Mouse (Mus musculus) intestine, embryonic 14.5 days (tissue): Measurements from ENCODE around the gene Nif3l1. TPM values are rescaled to one million over a fixed set of nuclear protein-coding genes. Genes with fewer than 3 reads are reported as not detected.

Experiments
- ATAC-seq: fragments of 200-750 bp; cut with Nextera tagmentation; replicated peaks from 2 replicates; pipeline ENCODE4 v1.8.0; 2017; ENCODE audit warnings: low read depth, moderate number of reproducible peaks, moderate TSS enrichment, moderate library complexity; ENCODE audit not compliant: low FRiP score, low TSS enrichment
- DNase-seq: peaks from one replicate; pipeline ENCODE4 v3.0.0-alpha.2; 2018; ENCODE audit warnings: low spot score
- H3K27ac ChIP-seq: fragments of 300-500 bp; sonication (generic); 2 replicates; pipeline ENCODE4 v1.5.1; 2014; ENCODE audit warnings: low read depth, mild to moderate bottlenecking, control low read depth
- H3K27me3 ChIP-seq: fragments of 300-500 bp; sonication (generic); replicated peaks from 2 replicates; pipeline ENCODE4 v1.6.1; 2014; ENCODE audit warnings: low read length, control low read depth; ENCODE audit not compliant: control insufficient read depth, insufficient read depth
- H3K36me3 ChIP-seq: fragments of 300-500 bp; sonication (generic); 2 replicates; pipeline ENCODE4 v1.6.1; 2014; ENCODE audit warnings: low read length, control low read depth; ENCODE audit not compliant: control insufficient read depth, insufficient read depth
- H3K4me1 ChIP-seq: fragments of 300-500 bp; sonication (generic); replicated peaks from 2 replicates; pipeline ENCODE4 v1.6.1; 2014; ENCODE audit warnings: low read length, control low read depth, mixed read lengths; ENCODE audit not compliant: control insufficient read depth, insufficient read depth
- H3K4me2 ChIP-seq: fragments of 300-500 bp; sonication (generic); 2 replicates; pipeline ENCODE4 v1.6.1; 2014; ENCODE audit warnings: low read length
- H3K4me3 ChIP-seq: fragments of 300-500 bp; sonication (generic); 2 replicates; pipeline ENCODE4 v1.5.1; 2014; ENCODE audit warnings: low read depth, low read length, control low read depth, mixed read lengths
- H3K9ac ChIP-seq: fragments of 300-500 bp; sonication (generic); 2 replicates; pipeline ENCODE4 v1.6.1; 2014; ENCODE audit warnings: mild to moderate bottlenecking, low read length
- H3K9me3 ChIP-seq: fragments of 300-500 bp; sonication (generic); 2 replicates; pipeline ENCODE4 v1.6.1; 2016; ENCODE audit warnings: low read length, control low read depth; ENCODE audit not compliant: control insufficient read depth
- WGBS: fragments of 180-500 bp; shearing (Covaris S2); extraction: QIAGEN DNeasy Blood & Tissue Kit; methylation state at CpG from one replicate; pipeline ENCODE4 v1.1.7; 2014; 5-methylcytosine and 5-hydroxymethylcytosine counted together
- polyA plus RNA-seq: library from polyadenylated mRNA; unstranded; fragments of >200 nt; fragmentation: Nextera tagmentation; extraction: Ambion mirVana; gene quantifications from 2 replicates; pipeline ENCODE4 v1.2.1, GENCODE M21; 2014

The Nif3l1 gene
- polyA plus RNA-seq, 1 experiment from 2014 or later = 53.1 TPM

DNA sequence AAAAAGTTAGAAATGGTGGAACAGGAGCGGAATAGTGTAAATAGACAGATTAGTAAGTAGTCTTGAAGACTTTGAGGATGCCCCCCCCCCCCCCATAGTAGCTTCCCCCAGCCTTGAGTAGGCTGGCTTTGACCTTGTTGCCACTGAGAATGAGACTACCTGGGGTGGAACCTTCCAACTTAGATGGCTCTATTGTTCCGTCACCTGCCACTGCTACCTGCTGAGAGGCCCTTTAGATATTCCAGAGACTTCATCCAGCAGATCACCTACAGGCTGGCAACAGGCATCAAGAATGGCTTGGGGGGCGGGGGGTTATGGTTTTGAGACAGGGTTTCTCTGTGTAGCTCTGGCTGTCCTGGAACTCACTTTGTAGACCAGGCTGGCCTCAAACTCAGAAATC is 20.4 kb upstream of the Nif3l1 start:
- DNase-seq (no peak), ATAC-seq (no peak)
- no peak overlapping the region for H3K4me2 ChIP-seq
- H3K9me3 ChIP-seq = no peaks in the 10 kb centered on the region
- WGBS = 86% methylated on average over 3 of the region's 3 CpGs
- H3K4me1 ChIP-seq = peaks cover 13% of the 10 kb centered on the region; the same call in 1 of the 2 replicates
- H3K36me3 ChIP-seq = peaks cover 23% of the 10 kb centered on the region
- H3K27ac ChIP-seq = no peak overlapping the region
- H3K4me3 ChIP-seq = no peak overlapping the region; the same call in 1 of the 2 replicates
- no peak overlapping the region for H3K9ac ChIP-seq
- H3K27me3 ChIP-seq = no peaks in the 10 kb centered on the region

DNA sequence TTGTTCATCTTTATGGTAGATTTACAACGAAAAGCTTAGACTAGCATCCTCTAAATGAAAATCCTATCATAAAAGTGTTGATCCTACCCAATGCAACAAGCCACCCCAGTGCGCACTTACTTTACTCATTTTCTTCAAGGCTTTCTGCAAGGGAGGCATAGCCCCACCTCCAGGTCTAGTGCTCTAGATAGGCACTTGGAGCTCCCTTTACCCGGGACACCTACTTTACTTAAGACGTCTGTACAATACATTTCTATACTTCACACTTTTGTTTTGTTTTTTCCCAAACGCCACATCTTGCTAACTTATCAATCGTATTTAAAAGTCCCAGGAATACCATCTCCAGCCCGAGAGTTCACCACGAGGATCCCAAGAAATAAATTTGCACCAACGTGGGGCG is 260 bp upstream of the Nif3l1 start:
- ATAC-seq (no peak), DNase-seq (no peak)
- 9% methylated on average over 10 of the region's 10 CpGs for WGBS
- H3K36me3 ChIP-seq = peaks cover 41% of the 10 kb centered on the region
- H3K9me3 ChIP-seq = no peaks in the 10 kb centered on the region
- peak overlapping the region; percentile 61 for H3K4me3 ChIP-seq
- peaks cover 11% of the 10 kb centered on the region for H3K4me1 ChIP-seq
- H3K27ac ChIP-seq = peak overlapping the region; percentile 87
- H3K9ac ChIP-seq = peak overlapping the region; percentile 79
- no peaks in the 10 kb centered on the region for H3K27me3 ChIP-seq
- H3K4me2 ChIP-seq = peak overlapping the region; percentile 84

DNA sequence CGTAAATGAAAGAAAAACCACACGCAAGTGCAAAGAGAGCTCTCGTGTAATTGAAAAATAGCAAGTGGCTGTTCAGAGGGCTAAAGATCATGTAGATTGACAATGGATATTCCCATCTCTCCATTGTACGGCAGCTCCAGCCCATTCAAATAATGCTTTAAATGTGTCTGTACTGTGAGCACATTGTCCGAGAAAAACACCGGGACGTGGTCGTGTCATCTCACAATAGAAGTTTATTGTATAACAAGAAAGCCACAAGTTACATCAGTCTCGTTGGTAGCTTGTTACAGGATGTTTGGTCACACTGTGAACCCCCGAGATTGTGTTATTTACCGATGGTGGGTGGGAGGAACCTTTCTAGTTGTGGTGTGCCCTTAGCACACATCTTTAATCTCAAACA is 910 bp downstream of the Nif3l1 start:
- Histone ChIP-seq H3K27me3 (no peaks in the 10 kb centered on the region), H3K4me2 (peak overlapping the region; percentile 84), H3K4me3 (peak overlapping the region; percentile 61), H3K36me3 (peaks cover 37% of the 10 kb centered on the region), H3K9ac (peak overlapping the region; percentile 79), H3K4me1 (peaks cover 11% of the 10 kb centered on the region), H3K9me3 (no peaks in the 10 kb centered on the region), H3K27ac (peak overlapping the region; percentile 87)
- 13% methylated on average over 11 of the region's 11 CpGs for WGBS
- DNase-seq = no peak
- no peak for ATAC-seq

DNA sequence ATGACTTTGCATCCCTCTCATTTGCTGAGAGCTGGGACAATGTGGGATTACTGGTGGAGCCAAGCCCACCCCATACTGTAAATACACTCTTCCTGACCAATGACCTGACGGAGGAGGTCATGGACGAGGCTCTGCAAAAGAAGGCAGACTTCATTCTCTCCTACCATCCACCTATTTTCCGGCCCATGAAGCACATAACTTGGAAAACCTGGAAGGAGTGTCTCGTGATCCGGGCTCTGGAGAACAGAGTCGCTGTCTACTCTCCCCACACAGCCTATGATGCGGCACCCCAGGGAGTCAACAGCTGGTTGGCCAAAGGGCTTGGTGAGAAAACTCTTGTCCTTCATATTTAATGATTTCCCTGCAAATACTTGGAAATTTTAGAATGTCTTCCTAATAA is 2.8 kb downstream of the Nif3l1 start:
- Histone ChIP-seq H3K36me3 (peaks cover 37% of the 10 kb centered on the region), H3K4me2 (no peak overlapping the region), H3K9ac (no peak overlapping the region), H3K9me3 (no peaks in the 10 kb centered on the region), H3K27ac (no peak overlapping the region), H3K27me3 (no peaks in the 10 kb centered on the region), H3K4me3 (no peak overlapping the region), H3K4me1 (peaks cover 11% of the 10 kb centered on the region)
- DNase-seq (no peak), ATAC-seq (no peak)
- 88% methylated on average over 7 of the region's 7 CpGs for WGBS

DNA sequence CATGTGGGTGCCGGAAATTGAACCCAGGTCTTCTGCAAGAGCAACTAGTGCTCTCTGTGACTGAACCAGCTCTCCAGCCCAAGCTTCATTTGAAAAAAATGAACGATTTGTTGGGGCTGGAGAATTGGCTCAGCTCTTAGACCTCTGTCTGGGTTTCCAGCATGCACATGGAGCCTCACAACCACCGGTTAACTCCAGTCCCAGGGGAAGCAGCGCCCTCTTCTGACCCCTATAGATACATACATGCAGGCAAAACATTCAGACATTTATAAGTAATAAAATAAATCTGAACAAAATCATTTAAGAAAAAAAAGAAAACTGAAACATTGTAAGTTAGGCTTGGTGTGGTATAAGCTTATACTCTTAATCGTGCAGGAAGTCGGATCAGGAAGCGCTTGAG is 3.4 kb downstream of the Nif3l1 start:
- H3K36me3 ChIP-seq = peaks cover 41% of the 10 kb centered on the region
- no peak overlapping the region for H3K4me2 ChIP-seq
- H3K9me3 ChIP-seq = no peaks in the 10 kb centered on the region
- no peak overlapping the region for H3K4me3 ChIP-seq
- H3K4me1 ChIP-seq = peaks cover 11% of the 10 kb centered on the region
- no peak overlapping the region for H3K27ac ChIP-seq
- 85% methylated on average over 7 of the region's 7 CpGs for WGBS
- H3K27me3 ChIP-seq = no peaks in the 10 kb centered on the region
- DNase-seq = no peak
- no peak for ATAC-seq
- no peak overlapping the region for H3K9ac ChIP-seq

DNA sequence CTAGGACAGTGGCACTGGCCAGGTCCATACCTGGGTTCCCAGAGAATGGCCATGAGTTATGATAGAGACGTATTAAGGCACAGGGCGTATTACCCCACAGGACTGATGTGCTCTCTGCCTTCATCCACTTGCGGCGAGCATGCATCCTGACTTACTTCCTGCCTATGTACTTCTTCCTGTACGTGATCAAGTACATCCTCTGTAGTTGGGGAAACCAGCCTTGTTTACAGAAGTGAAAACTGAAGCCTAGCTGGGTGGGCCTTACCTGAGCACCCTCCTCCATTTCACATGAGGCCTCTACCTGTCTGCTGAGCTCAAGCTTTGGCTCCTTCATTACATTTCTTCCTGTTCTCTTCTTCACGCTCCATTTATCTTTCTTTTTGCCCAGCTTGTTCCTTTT is 9.4 kb downstream of the Nif3l1 start:
- DNase-seq (no peak), ATAC-seq (no peak)
- H3K27ac ChIP-seq = no peak overlapping the region
- H3K4me3 ChIP-seq = no peak overlapping the region
- H3K4me1 ChIP-seq = no peaks in the 10 kb centered on the region
- H3K27me3 ChIP-seq = no peaks in the 10 kb centered on the region
- no peak overlapping the region for H3K4me2 ChIP-seq
- WGBS = 86% methylated on average over 6 of the region's 6 CpGs
- H3K9ac ChIP-seq = no peak overlapping the region
- H3K36me3 ChIP-seq = peaks cover 83% of the 10 kb centered on the region
- H3K9me3 ChIP-seq = no peaks in the 10 kb centered on the region

DNA sequence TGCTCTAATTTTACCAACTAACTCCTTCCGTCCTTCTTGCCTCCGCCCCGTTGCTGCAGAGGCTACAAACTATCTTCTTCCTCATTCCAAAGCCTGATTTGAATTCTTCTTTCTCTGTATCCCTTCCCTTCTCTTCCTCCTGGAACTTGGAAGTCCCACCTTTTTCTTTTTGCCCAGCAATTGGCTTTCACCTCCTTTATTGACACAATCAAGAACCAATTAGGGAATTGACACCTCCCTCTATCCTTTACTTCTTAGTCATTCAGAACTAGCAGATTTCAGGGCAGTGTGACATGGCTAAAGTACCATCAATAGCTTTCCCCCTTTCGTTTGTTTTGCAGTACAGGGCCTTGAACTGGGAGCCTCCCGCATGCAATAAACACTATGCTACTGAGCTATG is 13.2 kb downstream of the Nif3l1 start:
- ATAC-seq = no peak
- no peak overlapping the region for H3K4me2 ChIP-seq
- WGBS = 80% methylated on average over 5 of the region's 5 CpGs
- H3K9ac ChIP-seq = no peak overlapping the region
- no peak overlapping the region for H3K27ac ChIP-seq
- H3K4me1 ChIP-seq = no peaks in the 10 kb centered on the region
- no peak overlapping the region for H3K4me3 ChIP-seq
- peaks cover 85% of the 10 kb centered on the region for H3K36me3 ChIP-seq
- H3K9me3 ChIP-seq = no peaks in the 10 kb centered on the region
- no peaks in the 10 kb centered on the region for H3K27me3 ChIP-seq
- DNase-seq = no peak

DNA sequence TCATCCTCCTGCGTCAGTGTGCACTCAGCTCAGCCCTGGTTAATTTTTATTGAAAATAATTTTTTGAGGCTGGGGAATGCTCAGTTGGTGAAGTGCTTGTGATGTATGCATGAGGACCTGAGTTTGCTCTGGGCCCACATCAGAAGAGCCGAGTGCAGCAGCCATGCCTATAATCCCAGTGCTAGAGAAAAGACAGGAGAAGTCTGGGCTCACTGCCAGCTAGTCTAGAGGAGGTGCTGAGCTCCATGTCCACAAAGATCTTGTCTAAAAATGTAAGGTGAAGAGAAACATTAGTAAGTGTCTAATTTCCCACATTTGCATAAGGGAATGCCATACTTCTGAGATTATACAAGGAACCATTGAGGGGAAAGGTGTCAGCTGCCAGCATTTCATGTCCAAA is 13.9 kb downstream of the Nif3l1 start:
- Histone ChIP-seq H3K4me1 (no peaks in the 10 kb centered on the region), H3K27me3 (no peaks in the 10 kb centered on the region), H3K27ac (no peak overlapping the region), H3K9me3 (no peaks in the 10 kb centered on the region), H3K9ac (no peak overlapping the region), H3K4me2 (no peak overlapping the region), H3K36me3 (peaks cover 88% of the 10 kb centered on the region), H3K4me3 (no peak overlapping the region)
- ATAC-seq (no peak), DNase-seq (no peak)
- WGBS = 68% methylated on average over 2 of the region's 2 CpGs

DNA sequence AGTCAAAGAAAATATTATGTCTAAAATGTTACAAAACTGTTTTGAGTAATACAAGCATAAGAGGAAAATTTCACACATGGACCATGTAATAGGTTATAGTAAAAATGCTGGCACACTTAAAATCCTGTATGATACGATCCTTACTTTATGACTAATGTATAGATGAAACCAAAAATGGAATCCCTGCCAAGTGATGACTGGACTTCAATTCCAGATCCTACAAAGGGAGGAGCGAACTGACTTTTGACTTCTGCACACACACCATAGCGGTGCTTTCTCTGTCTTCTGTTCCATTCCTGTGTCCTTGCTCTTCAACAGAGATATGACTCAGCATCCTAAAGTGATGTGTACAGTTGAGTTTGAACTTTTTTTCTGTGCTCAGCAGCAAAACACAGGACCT is 15.6 kb downstream of the Nif3l1 start:
- Histone ChIP-seq H3K36me3 (peaks cover 89% of the 10 kb centered on the region), H3K27me3 (no peaks in the 10 kb centered on the region), H3K4me1 (no peaks in the 10 kb centered on the region), H3K4me3 (no peak overlapping the region), H3K9ac (no peak overlapping the region), H3K4me2 (no peak overlapping the region), H3K9me3 (no peaks in the 10 kb centered on the region), H3K27ac (no peak overlapping the region)
- no peak for DNase-seq
- no peak for ATAC-seq
- 98% methylated on average over 3 of the region's 3 CpGs for WGBS
